8 mouse cellular contexts compared by ENCODE assay signal in the genomic region with DNA sequence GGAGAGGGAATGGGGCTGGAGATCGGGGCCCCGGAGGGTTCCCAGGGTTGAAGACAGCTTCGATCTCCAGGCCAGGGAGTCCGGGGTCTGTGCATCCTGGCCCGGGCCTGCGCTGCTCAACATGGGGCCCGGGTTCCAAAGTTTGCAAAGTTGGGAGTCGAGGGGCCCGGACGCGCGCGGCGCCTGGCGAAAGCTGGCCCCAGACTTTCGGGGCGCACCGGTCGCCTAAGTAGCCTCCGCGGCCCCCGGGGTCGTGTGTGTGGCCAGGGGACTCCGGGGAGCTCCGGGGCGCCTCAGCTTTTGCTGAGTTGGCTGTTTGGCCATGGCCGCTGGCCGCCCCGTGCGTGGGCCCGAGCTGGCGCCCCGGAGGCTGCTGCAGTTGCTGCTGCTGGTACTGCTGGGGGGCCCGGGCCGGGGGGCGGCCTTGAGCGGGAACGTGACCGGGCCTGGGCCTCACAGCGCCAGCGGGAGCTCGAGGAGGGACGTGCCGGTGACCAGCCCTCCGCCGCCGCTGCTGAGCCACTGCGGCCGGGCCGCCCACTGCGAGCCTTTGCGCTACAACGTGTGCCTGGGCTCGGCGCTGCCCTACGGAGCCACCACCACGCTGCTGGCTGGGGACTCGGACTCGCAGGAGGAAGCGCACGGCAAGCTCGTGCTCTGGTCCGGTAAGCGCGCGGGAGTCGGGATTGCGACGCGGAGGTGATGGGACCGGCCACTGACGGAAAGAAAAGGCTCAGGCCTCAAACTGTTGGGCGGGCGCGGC. TPM values are rescaled to one million over a fixed set of nuclear protein-coding genes. Genes with fewer than 3 reads are reported as not detected.
DNase-seq lines count a peak whose midpoint lies in the region; ATAC-seq and TF ChIP-seq lines count a peak whose summit lies in the region.

No protein-coding gene starts in this region.

- H3K4me2 ChIP-seq in embryonic facial prominence, embryonic 13.5 days = peak overlapping the region; percentile 92
- H3K4me2 ChIP-seq in heart, embryonic 12.5 days = peak overlapping the region; percentile 86
- peak overlapping the region; percentile 85 for H3K4me2 ChIP-seq in kidney, embryonic 14.5 days (replicated peaks; ENCODE audit: low read depth, low read length)

- peak overlapping the region; percentile 57 for H3K4me3 ChIP-seq in C2C12 (ENCODE audit: insufficient read depth, poor library complexity, severe bottlenecking)
- peak overlapping the region; percentile 93 for H3K4me3 ChIP-seq in embryonic facial prominence, embryonic 13.5 days
- H3K4me3 ChIP-seq in heart, embryonic 12.5 days = peak overlapping the region; percentile 96
- peak overlapping the region; percentile 82 for H3K4me3 ChIP-seq in kidney, embryonic 14.5 days (ENCODE audit: low read length)

- peak; percentile 10 for DNase-seq in Patski (ENCODE audit: low read depth, low spot score)
- DNase-seq in lung, postnatal 14 days = peak; percentile 64
- DNase-seq in retina, postnatal 7 days (ENCODE audit: low read depth, low spot score) = peak; percentile 23
- DNase-seq in layer of hippocampus, postnatal 36 days = no peak

- TF ChIP-seq CTCF in C2C12 (IDR thresholded peaks at IDR 0.05; ENCODE audit: control insufficient read depth, insufficient read depth, insufficient read length) (no peak), Patski (IDR thresholded peaks at IDR 0.05) (no peak)

- H3K27ac ChIP-seq in embryonic facial prominence, embryonic 13.5 days = peak overlapping the region; percentile 99
- H3K27ac ChIP-seq in heart, embryonic 12.5 days (ENCODE audit: poor library complexity, severe bottlenecking) = peak overlapping the region; percentile 97
- peak overlapping the region; percentile 99 for H3K27ac ChIP-seq in kidney, embryonic 14.5 days (ENCODE audit: low read depth, low read length)

- WGBS in embryonic facial prominence, embryonic 13.5 days = 0% methylated on average over 73 of the region's 75 CpGs
- WGBS in heart, embryonic 12.5 days = under 1% methylated on average over 74 of the region's 75 CpGs
- WGBS in kidney, embryonic 14.5 days = under 1% methylated on average over 74 of the region's 75 CpGs

- H3K9me3 ChIP-seq in embryonic facial prominence, embryonic 13.5 days = no peaks in the 10 kb centered on the region
- H3K9me3 ChIP-seq in heart, embryonic 12.5 days (replicated peaks) = no peaks in the 10 kb centered on the region
- H3K9me3 ChIP-seq in kidney, embryonic 14.5 days (ENCODE audit: control insufficient read depth, low read length) = no peaks in the 10 kb centered on the region

- peaks cover 7% of the 10 kb centered on the region for H3K36me3 ChIP-seq in C2C12 (ENCODE audit: control insufficient read depth, insufficient read depth)
- H3K36me3 ChIP-seq in embryonic facial prominence, embryonic 13.5 days = peaks cover 19% of the 10 kb centered on the region
- H3K36me3 ChIP-seq in heart, embryonic 12.5 days = peaks cover 7% of the 10 kb centered on the region
- H3K36me3 ChIP-seq in kidney, embryonic 14.5 days (ENCODE audit: control insufficient read depth, insufficient read depth, low read length) = peaks cover 7% of the 10 kb centered on the region; the same call in 1 of the 2 replicates

- H3K79me3 ChIP-seq in C2C12 (ENCODE audit: low read depth) = peaks cover 43% of the 10 kb centered on the region

- peak; percentile 71 for ATAC-seq in Patski
- ATAC-seq in embryonic facial prominence, embryonic 13.5 days (ENCODE audit: insufficient number of reproducible peaks, insufficient read depth, low FRiP score, low TSS enrichment, low read depth) = peak; percentile 67
- peak; percentile 80 for ATAC-seq in heart, embryonic 12.5 days (ENCODE audit: insufficient number of reproducible peaks, low FRiP score)
- ATAC-seq in kidney, embryonic 14.5 days (ENCODE audit: low FRiP score, low TSS enrichment) = peak; percentile 85

- H3K27me3 ChIP-seq in C2C12 (ENCODE audit: control insufficient read depth, insufficient read depth, insufficient read length) = no peaks in the 10 kb centered on the region
- H3K27me3 ChIP-seq in Patski = no peaks in the 10 kb centered on the region
- no peaks in the 10 kb centered on the region for H3K27me3 ChIP-seq in embryonic facial prominence, embryonic 13.5 days
- H3K27me3 ChIP-seq in heart, embryonic 12.5 days (replicated peaks) = no peaks in the 10 kb centered on the region
- no peaks in the 10 kb centered on the region for H3K27me3 ChIP-seq in kidney, embryonic 14.5 days (ENCODE audit: control insufficient read depth, insufficient read depth, low read length)

- peak overlapping the region; percentile 100 for H3K9ac ChIP-seq in embryonic facial prominence, embryonic 13.5 days
- peak overlapping the region; percentile 99 for H3K9ac ChIP-seq in heart, embryonic 12.5 days
- peak overlapping the region; percentile 93 for H3K9ac ChIP-seq in kidney, embryonic 14.5 days (ENCODE audit: low read depth, low read length)

- CTCF ChIA-PET in Patski (lab: Charles Lee) = interaction anchor here (2.7 kb wide), 1 partner anchor 23 kb away, joined by 10 read pairs; no protein-coding TSS in a partner anchor

- peak overlapping the region; percentile 94 for H3ac ChIP-seq in C2C12 (ENCODE audit: control insufficient read depth, insufficient read length, low read depth)

- H3K79me2 ChIP-seq in C2C12 (ENCODE audit: control insufficient read depth, insufficient read depth) = peaks cover 54% of the 10 kb centered on the region

- in situ Hi-C loops in Patski (cut with MboI; ENCODE audit: low pct_unique_long_range_greater_than_20kb) = no loop called here

- peaks cover 33% of the 10 kb centered on the region for H3K4me1 ChIP-seq in embryonic facial prominence, embryonic 13.5 days
- H3K4me1 ChIP-seq in heart, embryonic 12.5 days (replicated peaks) = peaks cover 20% of the 10 kb centered on the region
- H3K4me1 ChIP-seq in kidney, embryonic 14.5 days (ENCODE audit: control insufficient read depth, insufficient read depth, low read length) = peaks cover 9% of the 10 kb centered on the region; the same call in 1 of the 2 replicates

- POLR2A ChIA-PET in Patski (lab: Charles Lee) = interaction anchor here (0.5 to 2.1 kb wide), 10 partner anchors 9 to 209 kb away, joined by 3 to 7 read pairs (median 4); no protein-coding TSS in a partner anchor

TF ChIP-seq in C2C12, 6 proteins besides CTCF, POLR2A, EP300 and RAD21:
- TF ChIP-seq MAX (IDR thresholded peaks at IDR 0.05) (peak; percentile 79), CEBPB (IDR thresholded peaks at IDR 0.05; ENCODE audit: low read depth) (no peak)

RNA-seq across cellular contexts. Expression of gene Smo, which starts 0.6 kb away (rescaled TPM):
- polyA plus RNA-seq in C2C12 (2012; fragmentation: generic; extraction: Trizol) = 86.2 TPM
- polyA plus RNA-seq in Patski (2021) = 117 TPM
- 53.0 and 57.4 TPM in 2 replicates for polyA plus RNA-seq in embryonic facial prominence, embryonic 13.5 days (2015; fragmentation: Nextera tagmentation; extraction: Ambion mirVana)
- 26.4 and 27.1 TPM in 2 replicates for polyA plus RNA-seq in heart, embryonic 12.5 days (2016; fragmentation: Nextera tagmentation; extraction: Ambion mirVana)
- 53.4 and 70.4 TPM in 2 replicates for polyA plus RNA-seq in kidney, embryonic 14.5 days (2014; fragmentation: Nextera tagmentation; extraction: Ambion mirVana)
- 10 to 100 TPM; 16.6 to 17.4 TPM for total RNA-seq in layer of hippocampus, postnatal 36 days (2021)

RNA-seq across cellular contexts. Expression of gene Ahcyl2, which starts 31.9 kb away (rescaled TPM):
- polyA plus RNA-seq in C2C12 (2012; fragmentation: generic; extraction: Trizol) (6.3 TPM), Patski (2021) (30.8 TPM)
- 14.1 and 15.2 TPM in 2 replicates for polyA plus RNA-seq in embryonic facial prominence, embryonic 13.5 days (2015; fragmentation: Nextera tagmentation; extraction: Ambion mirVana)
- 12.1 and 14.5 TPM in 2 replicates for polyA plus RNA-seq in heart, embryonic 12.5 days (2016; fragmentation: Nextera tagmentation; extraction: Ambion mirVana)
- polyA plus RNA-seq in kidney, embryonic 14.5 days (2014; fragmentation: Nextera tagmentation; extraction: Ambion mirVana) = 13.7 and 17.2 TPM in 2 replicates
- 100 to 1,000 TPM; 232 to 261 TPM for total RNA-seq in layer of hippocampus, postnatal 36 days (2021)

RNA-seq across cellular contexts. Expression of gene Tspan33, which starts 41.8 kb away (rescaled TPM):
- polyA plus RNA-seq in C2C12 (2012; fragmentation: generic; extraction: Trizol) = 1.2 TPM
- 53.5 TPM for polyA plus RNA-seq in Patski (2021)
- polyA plus RNA-seq in embryonic facial prominence, embryonic 13.5 days (2015; fragmentation: Nextera tagmentation; extraction: Ambion mirVana) = 2.8 and 4.7 TPM in 2 replicates
- 11.2 and 11.9 TPM in 2 replicates for polyA plus RNA-seq in heart, embryonic 12.5 days (2016; fragmentation: Nextera tagmentation; extraction: Ambion mirVana)
- polyA plus RNA-seq in kidney, embryonic 14.5 days (2014; fragmentation: Nextera tagmentation; extraction: Ambion mirVana) = 7.3 and 10.2 TPM in 2 replicates
- 10 to 100 TPM; 34.4 to 36.3 TPM for total RNA-seq in layer of hippocampus, postnatal 36 days (2021)

Comparison
In these comparisons a context has a peak if more than half of its experiments do, and no peak if none do; other contexts are left out.
1. DNase-seq: peak in Patski (single experiment), lung, postnatal 14 days (single experiment) and retina, postnatal 7 days (single experiment); none in layer of hippocampus, postnatal 36 days (0 of 2).
2. Peak in every context shown above with its lines, with median percentiles within 50 percentile points of each other: H3K4me3 ChIP-seq, ATAC-seq, H3K27ac ChIP-seq, H3K4me2 ChIP-seq and H3K9ac ChIP-seq.